Mouse (Mus musculus) spleen, embryonic (tissue): ENCODE results near the gene Hist1h3a.
"Not testable (repeated sequence)": the region's sequence is repeated elsewhere in the genome, so short reads cannot be mapped to it uniquely, and the experiment has no call there.

Experiments
- CTCF ChIA-PET: fragments of 350-600 bp; sonication (Branson Sonifier 250); formaldehyde crosslinking; loops from one replicate; lab custom pipeline; 2022; lab: Charles Lee

Gene Hist1h3a

DNA sequence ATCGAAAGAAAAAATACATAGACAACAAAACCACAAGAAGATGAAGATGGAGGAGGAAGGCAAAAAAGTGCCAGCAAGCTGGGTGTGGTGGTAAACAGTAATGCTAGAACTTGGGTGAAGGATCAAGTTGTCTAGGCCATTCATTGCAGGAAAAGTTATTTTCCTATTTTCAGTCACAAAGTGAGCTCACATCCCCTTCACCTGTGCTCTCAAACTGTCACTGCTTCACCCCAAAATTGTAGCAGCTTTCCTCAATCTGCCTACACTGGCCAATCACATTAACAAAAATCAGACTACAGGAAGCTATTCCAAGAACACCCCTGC is 2.3 kb downstream of the Hist1h3a start:
- CTCF ChIA-PET, result interaction anchor here (1.6 kb wide), 1 partner anchor 9 kb away, joined by 5 read pairs; the partner anchor contains the start of gene Hist1h2ab

DNA sequence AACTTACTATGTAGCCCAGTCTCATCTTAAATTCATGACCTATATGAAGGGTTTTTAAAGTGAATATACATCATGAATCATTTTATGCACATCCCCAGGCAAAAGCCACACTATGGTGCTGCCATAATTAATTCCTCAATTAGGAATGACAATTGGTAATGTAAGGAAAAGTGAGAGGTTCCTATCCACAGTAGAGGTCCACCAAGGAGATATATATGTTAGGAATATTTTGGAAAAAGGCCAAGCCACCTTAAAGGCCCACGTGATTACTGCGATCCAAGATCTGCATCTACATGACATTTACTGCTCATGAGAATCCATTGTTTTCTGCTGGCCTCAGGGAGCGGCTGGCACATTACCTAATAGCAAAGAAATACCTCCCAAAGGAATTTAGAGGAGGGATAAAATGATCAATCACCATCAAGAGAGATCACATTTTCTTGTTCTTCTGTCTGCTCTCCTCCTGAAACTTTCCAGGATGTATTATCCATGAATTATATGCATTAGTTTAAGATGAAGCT is 2.9 kb downstream of the Hist1h3a start:
- CTCF ChIA-PET, result interaction anchor here (1.6 kb wide), 1 partner anchor 9 kb away, joined by 5 read pairs; the partner anchor contains the start of gene Hist1h2ab

DNA sequence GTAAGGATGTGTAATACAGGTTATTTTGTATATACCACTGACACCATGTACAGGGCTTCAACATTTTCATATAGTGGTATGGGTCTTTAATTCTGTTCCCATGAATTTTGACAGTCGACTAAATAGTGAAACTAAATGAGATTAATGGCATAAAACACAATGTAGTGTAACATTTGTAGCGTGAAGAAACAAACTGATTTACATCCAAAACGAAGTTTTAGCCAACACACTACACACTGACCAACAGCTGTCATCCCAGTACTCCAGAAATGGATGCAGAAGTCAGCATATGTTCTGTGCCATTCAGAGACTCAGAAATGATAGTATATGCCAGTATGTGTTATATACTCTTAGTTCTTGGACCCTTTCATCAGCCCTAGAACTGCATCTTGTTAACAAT is 4.3 kb downstream of the Hist1h3a start:
- CTCF ChIA-PET, result interaction anchor here (0.6 to 1.4 kb wide), 2 partner anchors 9 to 881 kb away, joined by 3 to 5 read pairs; no protein-coding TSS in a partner anchor

DNA sequence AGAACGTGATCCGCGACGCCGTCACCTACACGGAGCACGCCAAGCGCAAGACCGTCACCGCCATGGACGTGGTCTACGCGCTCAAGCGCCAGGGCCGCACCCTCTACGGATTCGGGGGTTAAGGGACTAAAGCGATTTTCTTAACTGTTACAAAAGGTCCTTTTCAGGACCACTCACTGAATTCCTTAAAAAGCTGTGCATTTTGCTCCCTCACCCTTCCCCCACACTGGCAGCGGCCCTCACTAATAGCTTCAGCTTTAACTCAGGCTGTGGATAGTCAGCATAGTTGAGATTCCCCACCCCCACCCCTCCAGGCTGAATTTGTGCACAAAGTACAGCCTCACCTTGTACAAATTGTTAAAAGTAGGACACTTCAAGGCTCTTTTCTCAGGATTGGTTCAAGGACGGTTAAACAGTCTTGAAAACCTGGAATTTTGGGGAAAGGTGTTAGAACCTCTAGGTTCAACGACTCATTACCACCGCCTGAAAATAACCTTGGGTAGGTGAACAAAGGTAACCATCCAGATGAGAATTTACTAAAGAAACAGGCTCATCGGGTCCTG is 4.9 kb downstream of the Hist1h3a start:
- CTCF ChIA-PET, result interaction anchor here (0.6 to 1.4 kb wide), 2 partner anchors 9 to 882 kb away, joined by 3 to 5 read pairs; no protein-coding TSS in a partner anchor

DNA sequence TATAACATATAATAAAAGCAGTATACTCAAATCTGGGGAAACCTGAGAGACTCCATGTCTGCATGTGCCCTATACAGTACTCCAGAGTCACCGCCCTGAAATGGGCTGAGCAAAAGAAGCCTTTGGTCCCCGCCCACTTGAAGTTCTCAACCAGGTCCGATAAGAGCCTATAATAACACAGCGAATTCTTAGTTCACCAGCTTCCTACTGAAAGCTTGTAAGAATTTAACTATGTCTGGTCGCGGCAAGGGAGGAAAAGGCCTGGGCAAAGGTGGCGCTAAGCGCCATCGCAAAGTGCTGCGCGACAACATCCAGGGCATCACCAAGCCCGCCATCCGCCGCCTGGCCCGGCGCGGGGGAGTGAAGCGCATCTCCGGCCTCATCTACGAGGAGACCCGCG is 5.4 kb downstream of the Hist1h3a start, which contains the start of gene Hist1h4b:
Gene Hist1h4b (plus strand): TSS at position 224 of the 400 bp plus-strand sequence.
- CTCF ChIA-PET, result interaction anchor here (1.4 kb wide), 1 partner anchor 8 kb away, joined by 3 read pairs; no protein-coding TSS in a partner anchor

DNA sequence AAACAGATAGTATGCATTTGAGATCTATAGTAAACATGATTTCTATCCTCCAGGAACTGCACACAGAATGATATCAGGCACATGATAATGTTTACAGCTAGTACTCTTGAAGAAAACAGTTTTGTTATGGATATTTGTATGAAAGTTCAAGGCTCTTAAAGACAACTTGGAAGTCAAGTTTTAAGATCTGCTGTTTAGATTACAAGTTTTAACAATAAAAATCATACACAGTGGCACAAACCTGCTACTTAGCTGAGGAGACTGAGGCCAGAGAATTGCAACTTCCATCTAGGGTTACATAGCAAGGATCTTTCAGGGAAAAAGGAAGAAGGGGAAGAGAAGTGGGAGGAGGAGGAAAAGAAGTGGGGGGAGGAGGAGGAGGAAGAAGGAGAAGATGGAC is 7.2 kb downstream of the Hist1h3a start:
- CTCF ChIA-PET, result no interaction called here

DNA sequence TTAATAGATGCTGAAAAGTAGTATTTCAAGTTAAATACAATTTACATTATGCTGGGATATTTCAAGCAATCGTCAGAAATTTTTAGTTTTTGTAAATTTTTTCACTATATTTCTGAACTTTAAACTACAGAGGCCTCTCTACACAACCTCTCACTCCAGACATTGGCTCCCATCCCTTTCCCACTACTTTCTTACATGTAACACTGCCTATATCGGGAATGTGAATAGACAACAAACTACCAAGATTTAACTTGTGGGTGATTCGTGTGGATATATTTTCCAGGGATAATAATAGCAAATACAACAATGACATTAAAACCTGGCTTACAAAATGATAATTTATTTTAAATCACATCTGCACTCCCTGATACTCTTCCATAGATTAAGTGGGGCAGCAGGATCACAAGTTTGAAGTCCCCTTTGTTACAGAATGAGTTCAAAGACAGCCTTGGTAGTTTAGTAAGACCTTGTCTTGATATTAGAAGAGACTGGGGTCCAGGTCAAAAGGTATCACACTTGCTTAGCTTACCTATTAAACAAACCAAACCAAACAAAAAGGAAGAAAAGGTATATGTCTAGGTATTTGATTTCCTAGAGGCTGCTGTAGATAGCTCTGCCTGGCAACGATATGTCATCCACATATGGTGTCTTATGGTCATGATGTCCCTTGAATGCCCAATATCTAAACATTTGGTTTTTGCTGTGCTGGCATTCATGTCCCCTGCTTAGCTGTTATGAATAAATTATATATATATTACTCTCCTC is 8.7 kb downstream of the Hist1h3a start:
- CTCF ChIA-PET, result no interaction called here

DNA sequence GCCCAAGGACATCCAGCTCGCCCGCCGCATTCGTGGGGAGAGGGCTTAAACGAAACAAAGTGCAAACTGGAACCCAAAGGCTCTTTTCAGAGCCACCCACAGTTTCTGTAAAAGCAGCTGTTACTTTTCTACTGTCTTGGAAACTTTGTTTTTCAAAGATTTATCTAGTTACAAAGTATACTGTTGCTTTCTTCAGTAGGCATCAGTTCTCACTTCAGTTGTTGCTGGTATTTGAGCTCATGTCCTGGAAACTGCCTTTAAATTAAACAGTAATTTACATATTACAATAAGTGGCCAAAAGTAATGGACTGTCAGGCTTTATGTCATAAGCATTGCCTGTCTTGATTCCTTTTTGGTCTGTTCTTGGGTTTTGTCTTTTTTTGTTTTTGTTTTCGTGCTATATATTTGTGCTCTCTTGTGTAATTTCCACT is 9.4 kb downstream of the Hist1h3a start:
- CTCF ChIA-PET, result no interaction called here

DNA sequence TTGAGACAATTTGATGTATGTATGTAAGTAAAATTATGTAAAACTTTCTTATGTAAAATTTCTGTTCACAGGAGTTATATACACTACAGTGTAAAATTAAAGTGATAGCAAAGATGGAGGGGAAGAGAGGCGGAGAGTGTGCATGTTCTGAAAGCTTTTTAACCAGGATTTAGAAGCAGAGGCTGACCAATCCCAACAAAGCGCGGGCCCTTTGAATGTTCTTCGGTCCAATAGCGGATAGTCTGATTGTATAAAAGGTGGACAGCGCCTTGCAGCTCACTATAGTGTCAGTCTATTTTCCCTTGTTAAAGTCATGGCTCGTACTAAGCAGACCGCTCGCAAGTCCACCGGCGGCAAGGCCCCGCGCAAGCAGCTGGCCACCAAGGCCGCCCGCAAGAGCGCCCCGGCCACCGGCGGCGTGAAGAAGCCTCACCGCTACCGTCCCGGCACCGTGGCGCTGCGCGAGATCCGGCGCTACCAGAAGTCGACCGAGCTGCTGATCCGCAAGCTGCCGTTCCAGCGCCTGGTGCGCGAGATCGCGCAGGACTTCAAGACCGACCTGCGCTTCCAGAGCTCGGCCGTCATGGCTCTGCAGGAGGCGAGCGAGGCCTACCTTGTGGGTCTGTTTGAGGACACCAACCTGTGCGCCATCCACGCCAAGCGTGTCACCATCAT is 10.0 kb downstream of the Hist1h3a start, which contains the start of gene Hist1h3b:
Gene Hist1h3b (plus strand): TSS at position 201 of the 675 bp plus-strand sequence.
- CTCF ChIA-PET, result interaction anchor here (0.5 to 1.0 kb wide), 2 partner anchors 9 to 132 kb away, joined by 3 read pairs; no protein-coding TSS in a partner anchor

DNA sequence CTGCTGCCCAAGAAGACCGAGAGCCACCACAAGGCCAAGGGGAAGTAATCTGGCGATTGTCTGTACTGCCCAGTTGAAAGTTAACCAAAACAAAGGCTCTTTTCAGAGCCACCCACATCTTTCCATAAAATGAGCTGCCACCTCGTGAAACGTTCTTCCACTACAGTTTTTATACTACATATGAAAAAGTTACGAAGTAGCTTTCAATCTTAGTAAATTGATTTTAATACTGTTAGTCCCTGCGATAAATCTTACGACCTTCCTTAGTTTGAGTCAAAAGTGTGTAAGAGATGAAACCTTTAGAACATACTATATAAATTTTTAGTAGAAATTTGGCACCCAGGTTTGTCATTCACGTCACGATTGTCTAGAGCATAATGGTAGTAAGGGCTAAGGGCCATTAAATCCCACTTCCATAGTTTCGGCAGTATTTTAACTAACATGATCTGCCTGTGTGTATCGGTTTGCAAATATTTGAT is 10.7 kb downstream of the Hist1h3a start:
- CTCF ChIA-PET, result interaction anchor here (0.5 to 1.0 kb wide), 2 partner anchors 9 to 133 kb away, joined by 3 read pairs; no protein-coding TSS in a partner anchor

DNA sequence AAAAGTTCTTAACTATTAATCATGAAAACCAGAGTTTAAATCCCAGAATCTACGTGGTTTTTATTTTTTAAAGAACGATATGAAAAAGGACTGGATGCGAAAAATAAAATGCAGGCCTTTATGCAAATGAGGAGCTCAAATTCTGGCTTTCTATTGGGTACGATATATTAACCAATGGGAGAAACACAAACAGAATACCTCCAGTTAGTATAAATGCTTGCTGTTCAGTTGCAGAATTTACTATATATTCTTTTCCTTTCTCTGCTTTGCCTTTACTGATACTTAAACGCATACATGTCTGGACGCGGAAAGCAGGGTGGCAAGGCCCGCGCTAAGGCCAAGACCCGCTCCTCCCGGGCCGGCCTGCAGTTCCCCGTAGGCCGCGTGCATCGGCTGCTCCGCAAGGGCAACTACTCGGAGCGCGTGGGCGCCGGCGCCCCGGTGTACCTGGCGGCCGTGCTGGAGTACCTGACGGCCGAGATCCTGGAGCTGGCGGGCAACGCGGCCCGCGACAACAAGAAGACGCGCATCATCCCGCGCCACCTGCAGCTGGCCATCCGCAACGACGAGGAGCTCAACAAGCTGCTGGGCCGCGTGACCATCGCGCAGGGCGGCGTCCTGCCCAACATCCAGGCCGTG is 11.2 kb downstream of the Hist1h3a start, which contains the start of gene Hist1h2ab:
Gene Hist1h2ab (plus strand): TSS at position 288 of the 639 bp plus-strand sequence.
- CTCF ChIA-PET, result interaction anchor here (0.8 to 1.1 kb wide), 3 partner anchors 8 to 12 kb away, joined by 3 to 5 read pairs (median 4); partner anchors contain the start of gene Hist1h3a

DNA sequence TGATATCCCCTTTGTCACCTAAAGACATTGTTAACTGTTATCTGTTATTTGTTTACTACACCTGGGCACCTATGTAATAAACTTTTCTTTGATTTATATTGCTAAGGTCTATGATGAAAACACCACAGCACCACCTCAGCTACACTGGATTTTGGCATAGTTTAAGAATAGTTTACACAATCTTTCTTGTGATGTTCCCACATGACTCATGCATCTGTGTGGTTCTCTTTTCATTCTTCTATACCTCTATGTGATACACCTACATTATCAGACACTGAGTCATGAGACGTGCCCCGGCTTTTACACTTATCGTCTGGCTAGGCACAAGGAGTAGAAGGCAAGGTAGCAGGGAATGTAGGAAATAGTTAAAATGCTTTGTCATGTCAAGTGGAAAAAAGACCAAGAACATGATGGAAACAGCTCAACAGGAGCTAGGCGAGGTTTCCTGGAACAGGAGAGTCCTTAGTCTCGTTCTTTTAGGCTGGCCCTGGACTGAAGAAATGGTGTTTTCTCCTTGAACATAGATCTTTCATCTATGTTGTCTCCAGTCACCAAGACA is 12.5 kb downstream of the Hist1h3a start:
- CTCF ChIA-PET, result interaction anchor here (0.6 kb wide), 1 partner anchor 260 kb away, joined by 3 read pairs; no protein-coding TSS in a partner anchor

DNA sequence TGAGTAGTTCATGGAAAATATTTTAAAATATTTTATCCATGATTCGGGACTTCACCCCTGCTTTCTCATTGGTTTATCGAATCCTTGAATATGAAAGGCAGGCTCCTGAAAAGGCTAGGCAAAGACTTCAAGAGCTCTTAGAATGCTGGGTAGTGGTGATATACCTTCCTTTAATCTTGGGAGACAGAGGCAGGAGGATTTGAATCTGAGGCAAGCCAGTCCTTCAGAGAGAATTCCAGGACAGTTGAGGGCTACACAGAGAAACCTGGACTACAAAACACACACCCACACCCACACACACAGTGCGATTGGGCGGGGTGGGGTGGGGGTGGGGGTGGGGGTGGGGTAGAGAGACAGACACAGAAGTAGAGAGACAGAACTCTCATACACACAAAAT is 14.3 kb downstream of the Hist1h3a start:
- CTCF ChIA-PET, result no interaction called here

DNA sequence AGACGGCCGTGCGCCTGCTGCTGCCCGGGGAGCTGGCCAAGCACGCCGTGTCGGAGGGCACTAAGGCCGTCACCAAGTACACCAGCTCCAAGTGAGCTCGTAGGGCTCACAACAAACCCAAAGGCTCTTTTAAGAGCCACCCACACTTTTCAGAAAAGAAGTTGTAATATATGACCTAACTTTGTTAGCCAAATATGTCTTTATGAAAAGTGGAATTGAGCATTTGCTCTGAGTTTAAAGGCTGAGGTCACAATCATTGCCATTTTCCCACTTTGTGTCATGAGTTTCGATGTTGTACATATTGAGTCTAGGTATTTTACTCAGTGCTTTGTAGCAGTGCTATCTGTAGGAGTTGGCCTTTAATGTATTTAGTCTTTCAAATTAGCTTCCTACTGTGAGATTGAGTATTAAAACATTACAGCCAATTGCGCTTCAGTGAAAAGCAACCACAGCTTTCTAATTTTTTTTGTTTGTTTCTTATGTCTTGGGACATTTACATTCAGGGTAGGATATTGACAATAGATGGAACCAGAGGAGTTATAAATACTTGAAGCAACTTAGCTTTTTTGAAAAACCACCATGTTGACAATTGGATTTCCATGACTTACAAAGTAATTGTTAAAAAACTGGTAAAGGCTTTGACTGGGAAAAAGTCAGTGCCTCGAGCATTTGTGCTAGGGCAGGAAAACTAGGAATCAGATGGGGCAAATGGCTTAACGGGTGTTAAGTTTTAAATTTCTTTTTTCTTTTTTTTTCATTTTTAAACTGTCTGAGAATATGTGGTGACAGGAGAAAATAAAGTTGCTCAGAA is 14.9 kb downstream of the Hist1h3a start:
- CTCF ChIA-PET, result no interaction called here

DNA sequence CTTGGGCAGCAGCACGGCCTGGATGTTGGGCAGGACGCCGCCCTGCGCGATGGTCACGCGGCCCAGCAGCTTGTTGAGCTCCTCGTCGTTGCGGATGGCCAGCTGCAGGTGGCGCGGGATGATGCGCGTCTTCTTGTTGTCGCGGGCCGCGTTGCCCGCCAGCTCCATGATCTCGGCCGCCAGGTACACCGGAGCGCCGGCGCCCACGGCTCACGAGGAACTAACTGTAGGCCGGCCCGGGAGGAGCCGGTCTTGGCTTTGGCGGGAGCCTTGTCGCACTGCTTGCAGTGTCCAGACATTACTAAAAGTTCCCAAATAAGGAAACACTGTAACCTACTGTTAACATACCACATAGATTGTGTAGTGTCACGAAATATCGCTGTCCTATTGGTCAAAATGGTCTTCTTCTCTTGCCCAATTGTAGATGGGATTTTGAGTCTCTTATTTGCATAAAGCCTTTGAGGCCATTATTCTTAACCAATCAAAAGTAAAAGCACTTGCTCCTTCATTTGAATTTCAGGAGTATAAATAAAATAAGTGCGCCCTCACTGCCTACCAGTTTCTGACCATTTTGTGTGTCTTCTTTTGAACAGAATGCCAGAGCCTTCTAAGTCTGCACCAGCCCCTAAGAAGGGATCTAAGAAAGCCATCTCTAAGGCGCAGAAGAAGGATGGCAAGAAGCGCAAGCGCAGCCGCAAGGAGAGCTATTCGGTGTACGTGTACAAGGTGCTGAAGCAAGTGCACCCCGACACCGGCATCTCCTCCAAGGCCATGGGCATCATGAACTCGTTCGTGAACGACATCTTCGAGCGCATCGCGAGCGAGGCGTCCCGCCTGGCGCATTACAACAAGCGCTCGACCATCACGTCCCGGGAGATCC is 15.7 kb downstream of the Hist1h3a start, which contains the start of gene Hist1h2bb:
Gene Hist1h2bb (plus strand): TSS at position 534 of the 880 bp plus-strand sequence.
- CTCF ChIA-PET, result not testable (repeated sequence)

DNA sequence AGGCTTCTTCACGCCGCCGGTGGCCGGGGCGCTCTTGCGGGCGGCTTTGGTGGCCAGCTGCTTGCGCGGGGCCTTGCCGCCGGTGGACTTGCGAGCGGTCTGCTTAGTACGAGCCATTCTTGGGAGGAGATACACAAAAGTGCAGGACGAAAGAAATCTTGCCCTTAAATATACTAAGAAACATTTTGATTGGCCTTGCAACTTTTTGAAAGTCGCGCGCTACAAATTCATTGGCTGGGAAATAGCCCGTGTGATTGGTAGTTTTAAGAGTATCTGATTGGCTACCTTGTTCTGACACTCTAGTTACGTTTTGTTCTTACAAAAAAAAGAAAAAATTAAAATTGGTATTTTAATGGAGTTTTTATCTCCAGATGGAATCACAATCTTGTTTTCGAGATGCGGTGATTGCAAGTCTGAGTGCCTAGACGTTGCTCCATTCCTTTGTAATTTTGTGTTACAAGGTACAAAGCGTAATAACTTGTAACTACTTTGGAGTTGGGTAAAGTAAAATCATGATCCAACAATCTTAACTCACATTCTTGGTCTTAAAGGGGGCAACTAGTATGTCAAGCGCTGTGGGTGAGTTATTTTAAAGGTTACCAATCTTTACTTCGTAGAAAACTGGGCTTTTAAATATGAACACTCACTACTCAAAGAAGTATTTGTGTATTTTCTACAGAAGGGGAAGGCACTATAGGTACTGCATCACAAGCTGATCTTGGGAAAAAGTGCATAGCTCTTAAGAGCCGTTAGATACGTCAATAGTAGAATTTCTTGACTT is 16.6 kb downstream of the Hist1h3a start, which contains the start of gene Hist1h3c:
Gene Hist1h3c (minus strand): TSS at position 222 of the 781 bp plus-strand sequence.
- CTCF ChIA-PET, result no interaction called here
